Mouse (Mus musculus): ENCODE results near the gene Ptprcap.

The Ptprcap gene

DNA sequence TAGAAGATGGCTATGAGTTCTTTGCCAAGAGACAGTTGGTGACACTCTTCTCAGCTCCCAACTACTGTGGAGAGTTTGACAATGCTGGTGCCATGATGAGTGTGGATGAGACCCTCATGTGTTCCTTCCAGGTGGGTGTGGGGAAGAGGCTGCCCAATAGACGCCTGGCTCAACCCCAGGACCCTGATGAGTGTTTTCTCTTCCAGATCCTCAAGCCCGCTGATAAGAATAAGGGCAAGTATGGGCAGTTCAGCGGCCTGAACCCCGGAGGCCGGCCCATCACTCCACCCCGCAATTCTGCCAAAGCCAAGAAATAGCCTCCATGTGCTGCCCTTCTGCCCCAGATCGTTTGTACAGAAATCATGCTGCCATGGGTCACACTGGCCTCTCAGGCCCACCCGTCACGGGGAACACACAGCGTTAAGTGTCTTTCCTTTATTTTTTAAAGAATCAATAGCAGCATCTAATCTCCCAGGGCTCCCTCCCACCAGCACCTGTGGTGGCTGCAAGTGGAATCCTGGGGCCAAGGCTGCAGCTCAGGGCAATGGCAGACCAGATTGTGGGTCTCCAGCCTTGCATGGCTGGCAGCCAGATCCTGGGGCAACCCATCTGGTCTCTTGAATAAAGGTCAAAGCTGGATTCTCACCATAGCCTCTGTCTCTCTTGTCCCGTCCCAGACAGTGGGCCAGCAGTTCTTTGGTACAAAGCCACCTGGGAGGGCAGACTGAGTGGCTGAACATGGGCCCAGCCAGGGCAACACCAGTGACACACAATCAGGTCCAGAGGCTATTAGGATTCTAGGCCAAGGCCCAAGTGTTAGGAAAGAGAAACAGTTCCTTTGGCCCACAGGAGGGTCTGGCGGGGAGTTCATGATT, 41.6 kb downstream of the Ptprcap start:
- DNase-seq (ENCODE audit: low read depth): no peak

- no peak for DNase-seq (ENCODE audit: low read depth)
These were observed 42.6 kb downstream of the Ptprcap start for GRCm38 (mm10) chr19:4196048-4196447.

DNA sequence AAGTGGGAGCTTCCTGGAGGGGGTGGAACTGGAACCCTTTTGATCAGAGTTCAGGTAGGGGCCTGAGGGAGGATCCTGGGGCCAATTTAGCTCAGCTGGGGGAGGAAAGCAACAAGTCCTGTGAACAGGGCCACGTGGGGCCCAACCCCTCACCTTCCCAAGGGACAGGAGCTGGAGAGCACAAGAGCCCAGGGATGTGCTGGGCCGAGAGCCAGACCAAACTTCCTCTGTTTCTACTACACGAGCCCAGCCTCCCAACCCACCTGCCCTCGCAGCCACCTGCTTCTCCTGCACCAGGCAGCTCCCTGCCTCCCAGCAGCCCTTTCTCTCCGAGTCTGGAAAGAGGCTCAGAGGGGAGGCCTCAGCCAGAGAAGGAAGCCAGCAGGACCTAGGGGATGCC, 43.1 kb downstream of the Ptprcap start:
- DNase-seq (ENCODE audit: low read depth): no peak

DNA sequence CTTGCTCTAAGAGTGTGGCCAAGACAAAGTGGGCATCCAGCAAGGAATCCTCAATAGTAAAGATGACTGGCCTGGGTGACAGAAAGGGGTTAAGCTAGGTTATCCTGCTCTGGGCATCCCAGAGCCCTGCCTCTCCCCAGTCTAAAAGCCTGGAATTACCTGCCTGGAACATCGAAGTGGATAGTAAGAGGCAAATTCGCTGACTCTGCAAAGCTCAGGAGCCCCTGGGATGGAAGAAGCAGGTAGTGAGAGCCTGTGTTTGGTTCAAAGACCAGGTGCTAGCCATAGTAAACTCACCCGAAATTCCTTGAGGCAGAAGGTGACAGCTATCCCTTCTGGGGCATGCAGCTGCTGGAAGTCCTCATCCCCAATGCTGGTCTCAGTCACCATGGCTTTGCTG, 43.8 kb downstream of the Ptprcap start:
- DNase-seq (ENCODE audit: low read depth): no peak

DNA sequence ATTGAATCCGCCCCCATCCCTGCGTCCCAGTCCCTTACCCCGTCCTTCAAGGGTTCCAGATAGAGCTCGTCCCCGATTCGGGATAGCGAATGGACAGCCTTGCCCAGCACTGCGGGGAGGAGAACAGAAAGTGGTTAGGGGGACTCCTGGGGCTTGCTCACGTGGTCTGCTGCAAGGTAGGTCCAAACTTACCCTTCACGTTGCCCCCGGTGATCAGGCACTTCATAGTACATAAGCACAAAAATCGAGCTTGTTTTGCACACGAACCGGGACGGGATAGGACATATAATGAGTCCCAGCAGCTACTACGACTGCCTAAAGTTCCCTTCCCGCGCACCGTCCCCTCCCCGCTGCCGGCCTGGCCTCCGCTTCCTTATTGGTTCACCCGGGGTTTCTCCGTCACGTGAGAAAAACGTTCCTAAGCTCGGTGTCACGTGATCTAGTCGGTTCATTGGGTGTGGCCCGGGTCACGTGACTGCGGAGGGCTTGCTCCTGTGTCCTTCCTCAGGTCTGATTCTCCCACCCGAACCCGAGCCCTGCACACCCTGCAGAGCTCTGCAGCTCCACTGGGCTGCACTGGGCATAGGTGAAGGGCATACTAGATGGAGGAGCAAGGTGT, 48.0 kb downstream of the Ptprcap start, which contains the start of gene Rad9a:
Rad9a (minus strand) TSS at position 372 of the 619 bp plus-strand sequence.
- peak; percentile 97 for DNase-seq (ENCODE audit: low read depth)

- DNase-seq (ENCODE audit: low read depth): no peak
These were observed 48.7 kb downstream of the Ptprcap start for GRCm38 (mm10) chr19:4202149-4202548.

GRCm38 (mm10) chr19:4203148-4203547, 49.7 kb downstream of the Ptprcap start:
- DNase-seq (ENCODE audit: low read depth): no peak

DNA sequence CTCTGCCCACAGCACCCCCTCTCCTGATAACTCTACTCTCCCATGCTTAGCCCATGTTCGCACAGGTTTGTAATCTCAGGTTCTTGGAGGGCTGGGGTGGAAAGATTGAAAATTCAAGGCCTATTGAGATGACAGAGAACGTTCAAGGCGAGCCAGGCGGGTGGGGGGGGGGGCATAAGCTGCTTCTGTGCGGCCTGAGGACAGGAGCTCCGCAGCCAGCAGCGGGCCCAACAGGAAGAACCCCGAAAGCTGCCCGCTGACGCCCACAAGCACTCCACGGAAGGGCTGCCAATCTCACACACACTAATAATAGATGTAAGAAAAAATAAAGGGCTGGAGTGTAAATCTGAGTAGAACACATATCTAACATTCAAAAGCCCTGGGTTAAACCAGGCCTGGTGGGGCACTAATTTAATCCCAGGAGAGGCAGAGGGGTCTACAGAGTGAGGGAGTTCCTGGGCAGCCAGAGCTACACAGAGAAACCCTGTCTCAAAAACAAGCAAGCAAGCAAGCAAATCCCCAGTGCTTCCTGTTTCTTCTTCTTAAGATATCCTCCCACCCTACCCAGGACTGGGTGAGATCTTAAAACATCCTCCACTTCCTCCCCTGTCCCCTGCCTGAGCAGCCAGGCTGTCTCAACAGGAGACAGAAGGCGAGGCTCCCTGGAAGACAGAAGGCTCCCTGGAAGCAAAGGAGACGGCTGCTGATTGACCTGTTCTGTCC, 50.4 kb downstream of the Ptprcap start:
- no peak for DNase-seq (ENCODE audit: low read depth)

GRCm38 (mm10) chr19:4204889-4205288, 51.5 kb downstream of the Ptprcap start:
- no peak for DNase-seq (ENCODE audit: low read depth)

Measured in c-Kit-positive CD71-negative TER-119-negative erythroid progenitor cells, embryonic 14.5 days (primary cell).